Mouse (Mus musculus) forebrain, embryonic 10.5 days (tissue): Measurements from ENCODE around the gene Vps11. TPM values are rescaled to one million over a fixed set of nuclear protein-coding genes. Genes with fewer than 3 reads are reported as not detected.
"Not testable (repeated sequence)": the region's sequence is repeated elsewhere in the genome, so short reads cannot be mapped to it uniquely, and the experiment has no call there.

Source experiments
- DNase-seq: peaks from one replicate; pipeline ENCODE4 v3.0.0-alpha.2; 2017; ENCODE audit warnings: low spot score; ENCODE audit errors: extremely low spot score
- H3K27ac ChIP-seq: fragments of 300-500 bp; sonication (generic); 2 replicates; pipeline ENCODE4 v1.5.1; 2016; ENCODE audit warnings: mild to moderate bottlenecking
- H3K27me3 ChIP-seq: fragments of 300-500 bp; sonication (generic); 2 replicates; pipeline ENCODE4 v1.6.1; 2016; ENCODE audit warnings: mild to moderate bottlenecking; ENCODE audit not compliant: poor library complexity, severe bottlenecking
- H3K36me3 ChIP-seq: fragments of 300-500 bp; sonication (generic); replicated peaks from 2 replicates; pipeline ENCODE4 v1.6.1; 2016; ENCODE audit warnings: mild to moderate bottlenecking, moderate library complexity
- H3K4me1 ChIP-seq: fragments of 300-500 bp; sonication (generic); 2 replicates; pipeline ENCODE4 v1.6.1; 2016
- H3K4me3 ChIP-seq: fragments of 300-500 bp; sonication (generic); 2 replicates; pipeline ENCODE4 v1.5.1; 2016; ENCODE audit warnings: mild to moderate bottlenecking, moderate library complexity
- H3K9me3 ChIP-seq: fragments of 300-500 bp; sonication (generic); 2 replicates; pipeline ENCODE4 v1.6.1; 2016; ENCODE audit warnings: mild to moderate bottlenecking, moderate library complexity
- WGBS: fragments of 180-500 bp; shearing (Covaris S2); methylation state at CpG from one replicate; pipeline ENCODE4 v1.1.7; 2016; 5-methylcytosine and 5-hydroxymethylcytosine counted together
- polyA plus RNA-seq: library from polyadenylated mRNA; unstranded; fragments of >200 nt; fragmentation: Nextera tagmentation; extraction: Ambion mirVana; gene quantifications from 2 replicates; pipeline ENCODE4 v1.2.1, GENCODE M21; 2016

Gene Vps11
- polyA plus RNA-seq, result 29.0 and 32.3 TPM in 2 replicates

DNA sequence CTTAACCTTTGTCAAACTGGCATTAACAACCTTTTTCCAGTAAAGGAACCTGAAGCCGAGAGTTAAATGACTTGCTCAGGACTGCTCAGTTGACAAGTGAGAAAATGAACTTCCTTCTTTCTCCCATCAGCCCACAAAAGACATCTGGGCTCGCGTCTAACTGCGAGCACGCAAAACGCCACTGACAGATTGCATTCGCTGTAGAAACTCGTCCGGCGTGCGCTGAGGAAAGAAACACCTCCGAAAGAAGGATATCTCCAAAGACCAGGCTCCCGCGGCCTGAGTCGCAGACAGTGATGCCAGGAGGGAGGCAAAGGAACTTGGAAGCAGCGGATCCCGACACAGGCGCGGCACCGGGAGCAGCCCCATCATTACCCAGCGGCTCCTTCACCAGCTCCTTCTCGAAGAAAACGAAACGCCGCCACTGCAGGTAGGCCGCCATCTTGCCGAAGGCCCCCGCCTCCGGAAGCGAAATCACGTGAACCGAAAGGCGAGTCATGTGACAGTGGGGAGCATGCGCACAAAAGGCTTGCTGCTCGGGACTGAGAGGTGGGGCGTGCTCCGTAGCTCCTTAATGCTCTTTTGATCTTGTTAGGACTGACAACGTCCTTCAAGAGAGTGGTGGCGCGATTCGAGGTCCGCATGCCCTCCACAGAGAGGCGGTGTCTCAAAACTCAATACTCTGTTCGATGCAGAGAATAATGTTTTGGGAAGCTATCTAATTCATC is at the start of gene Vps11:
Gene Vps11, minus strand, starts transcription at position 481 of the 728 bp plus-strand sequence.
- peak within 1 kb of the TSS; percentile 83 for H3K27ac ChIP-seq
- H3K27me3 ChIP-seq, result no peaks in the 10 kb centered on the region
- WGBS, result under 1% methylated on average over 44 of the region's 44 CpGs

DNA sequence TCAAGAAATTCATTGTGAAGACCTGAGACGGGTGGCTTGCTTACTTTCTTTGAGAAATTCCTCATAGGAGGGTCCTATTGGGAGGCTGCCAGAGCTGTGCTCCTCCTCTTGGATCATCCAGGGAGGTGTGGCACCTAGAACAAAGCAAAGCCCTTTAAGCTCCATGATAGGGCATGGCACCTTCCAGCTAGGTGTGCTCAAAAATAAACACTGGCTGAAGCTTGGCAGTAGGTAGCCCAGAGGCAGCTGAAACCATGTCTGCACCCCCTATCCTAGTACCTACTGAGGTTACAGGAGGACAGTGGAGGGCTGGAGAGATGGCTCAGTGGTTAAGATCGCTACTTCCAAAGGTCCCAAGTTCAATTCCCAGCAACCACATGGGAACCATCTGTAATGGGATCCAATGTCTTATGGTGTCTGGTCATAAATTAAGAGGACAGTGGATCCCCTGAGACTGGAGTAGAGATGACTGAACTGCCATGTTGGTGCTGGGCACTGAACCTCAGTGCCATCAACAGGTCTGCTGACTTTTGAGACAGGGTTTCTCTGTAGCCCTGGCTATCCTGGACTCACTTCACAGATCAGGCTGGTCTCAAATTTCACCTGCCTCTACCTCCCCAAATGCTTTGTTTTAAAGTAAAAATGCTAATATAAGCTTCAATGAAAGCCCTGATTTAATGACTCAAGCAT is 49.3 kb upstream of the Vps11 start:
- Histone ChIP-seq H3K36me3 (peaks cover 73% of the 10 kb centered on the region), H3K4me3 (no peak overlapping the region)
- WGBS, result 82% methylated on average over 2 of the region's 2 CpGs

More for the DNA sequence above, at the start of gene Vps11:
- peak; percentile 97 for DNase-seq
- Histone ChIP-seq H3K36me3 (peaks cover 35% of the 10 kb centered on the region), H3K4me1 (peaks cover 8% of the 10 kb centered on the region), H3K9me3 (no peaks in the 10 kb centered on the region), H3K4me3 (peak within 1 kb of the TSS; percentile 89)

DNA sequence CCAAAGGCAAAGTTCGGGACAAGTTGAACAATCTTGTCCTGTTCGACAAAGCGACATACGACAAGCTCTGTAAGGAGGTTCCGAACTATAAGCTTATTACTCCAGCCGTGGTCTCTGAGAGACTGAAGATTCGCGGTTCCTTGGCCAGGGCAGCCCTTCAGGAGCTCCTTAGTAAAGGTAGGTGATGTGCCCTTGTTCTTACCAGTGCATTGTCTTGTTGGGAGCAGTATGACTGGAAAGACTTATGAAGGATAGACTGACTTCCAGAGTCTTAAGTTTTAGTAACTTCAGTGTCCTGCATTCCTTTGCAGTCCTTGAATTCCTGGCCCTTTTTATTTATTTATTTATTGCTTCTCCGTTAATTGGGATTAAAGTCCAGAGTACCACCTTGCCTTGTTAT is 47.2 kb upstream of the Vps11 start:
- H3K36me3 ChIP-seq, result peaks cover 75% of the 10 kb centered on the region
- H3K4me1 ChIP-seq, result peaks cover 26% of the 10 kb centered on the region
- H3K9me3 ChIP-seq, H3K27me3 ChIP-seq, DNase-seq: not testable (repeated sequence)
- peak overlapping the region; percentile 97; the same call in 1 of the 2 replicates for H3K27ac ChIP-seq
- WGBS, result 87% methylated on average over 9 of the region's 9 CpGs
- H3K4me3 ChIP-seq, result peak overlapping the region; percentile 92

More for the DNA sequence above, 49.3 kb upstream of the Vps11 start:
- DNase-seq, result no peak
- Histone ChIP-seq H3K9me3 (no peaks in the 10 kb centered on the region), H3K4me1 (peaks cover 22% of the 10 kb centered on the region), H3K27me3 (no peaks in the 10 kb centered on the region), H3K27ac (no peak overlapping the region)

DNA sequence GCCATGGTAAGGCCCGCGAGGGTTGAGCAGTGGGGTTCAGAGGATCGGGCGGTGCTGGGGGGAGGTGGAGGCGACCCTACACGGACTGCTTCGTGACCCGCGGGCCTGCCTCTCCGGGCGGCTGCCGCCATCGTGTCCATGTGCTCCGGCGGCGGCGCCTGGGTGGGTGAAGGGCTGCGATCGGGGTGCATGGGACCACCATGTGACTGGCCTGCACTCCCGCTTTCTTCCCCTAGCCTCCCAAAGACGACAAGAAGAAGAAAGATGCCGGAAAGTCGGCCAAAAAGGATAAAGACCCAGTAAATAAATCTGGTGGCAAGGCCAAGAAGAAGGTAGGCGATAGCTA is 46.3 kb upstream of the Vps11 start:
- Histone ChIP-seq H3K27ac (peak overlapping the region; percentile 97), H3K4me3 (peak overlapping the region; percentile 92), H3K4me1 (peaks cover 26% of the 10 kb centered on the region), H3K27me3 (no peaks in the 10 kb centered on the region), H3K36me3 (peaks cover 75% of the 10 kb centered on the region), H3K9me3 (no peaks in the 10 kb centered on the region)
- DNase-seq, result no peak
- WGBS, result under 1% methylated on average over 24 of the region's 24 CpGs

DNA sequence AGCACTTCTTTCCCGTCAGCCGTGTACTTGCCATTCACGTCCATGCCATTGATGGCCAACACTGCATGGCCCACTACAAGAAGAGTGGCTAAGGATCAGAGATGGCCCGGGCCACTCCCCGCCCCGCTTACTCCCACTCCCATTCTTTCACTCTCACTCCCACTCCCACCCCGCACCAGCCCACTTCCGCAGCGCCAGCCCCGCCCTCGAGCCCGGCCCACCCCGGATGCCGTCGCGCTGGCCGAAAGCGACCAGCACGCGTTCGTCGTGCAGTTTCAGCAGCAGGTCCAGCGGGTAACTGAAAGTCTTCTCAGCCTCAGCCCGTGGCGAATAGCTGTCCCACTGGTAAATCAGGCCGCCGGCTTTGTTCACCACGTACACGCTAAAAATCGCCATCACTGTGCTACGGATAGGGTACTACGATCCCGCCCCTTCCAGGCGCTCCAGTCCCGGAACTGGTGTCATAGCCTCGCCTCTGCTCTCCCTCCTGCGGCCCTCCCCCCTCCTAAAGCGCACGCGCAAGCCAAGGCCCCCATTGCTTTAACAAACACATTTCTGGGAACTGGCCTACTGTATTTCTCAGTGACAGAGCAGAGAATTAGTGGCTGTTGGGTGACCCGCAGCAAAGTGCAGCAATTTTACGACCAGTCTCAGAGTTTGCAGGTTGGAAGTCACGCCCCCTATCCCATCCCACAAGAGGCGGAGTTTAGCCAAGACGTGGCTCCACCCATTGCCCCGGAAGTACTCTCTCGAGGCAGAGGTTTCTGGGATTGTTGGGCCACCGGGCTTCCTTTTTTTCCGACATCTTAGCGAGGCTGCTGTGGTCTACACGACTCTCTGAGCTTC is 45.7 kb upstream of the Vps11 start, which contains the start of the genes Rps25 and Trappc4:
Gene Rps25, plus strand, starts transcription at position 234 of the 846 bp plus-strand sequence.
Gene Trappc4, minus strand, starts transcription at position 695 of the 846 bp plus-strand sequence.
- Histone ChIP-seq H3K27ac (peak within 1 kb of the TSS; percentile 97), H3K36me3 (peaks cover 75% of the 10 kb centered on the region), H3K4me1 (peaks cover 26% of the 10 kb centered on the region), H3K27me3 (no peaks in the 10 kb centered on the region), H3K4me3 (peak within 1 kb of the TSS; percentile 92), H3K9me3 (no peaks in the 10 kb centered on the region)
- WGBS, result under 1% methylated on average over 51 of the region's 51 CpGs
- DNase-seq, result peak; percentile 97

DNA sequence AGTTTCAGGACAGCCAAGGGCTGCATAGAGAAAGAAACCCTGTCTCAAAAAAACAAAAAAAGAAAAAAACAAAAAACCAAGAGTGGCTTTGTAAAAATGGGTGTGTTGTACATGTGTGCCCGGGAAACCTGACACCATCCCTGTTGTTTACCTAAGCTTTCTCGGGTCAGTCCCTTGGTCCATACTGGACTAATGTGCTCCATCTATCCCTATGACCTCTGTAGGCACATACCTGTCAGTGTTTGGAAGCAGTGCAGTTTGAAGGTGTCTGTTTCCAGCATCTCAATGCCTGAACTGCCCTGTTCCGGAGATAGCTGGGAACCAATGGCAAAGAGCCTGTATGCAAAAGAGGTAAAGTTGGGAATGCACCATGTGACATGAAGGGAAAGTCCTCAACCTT is 43.5 kb upstream of the Vps11 start:
- Histone ChIP-seq H3K4me3 (no peak overlapping the region), H3K4me1 (peaks cover 26% of the 10 kb centered on the region), H3K36me3 (peaks cover 75% of the 10 kb centered on the region), H3K27me3 (no peaks in the 10 kb centered on the region), H3K9me3 (no peaks in the 10 kb centered on the region), H3K27ac (no peak overlapping the region)
- DNase-seq, result no peak
- WGBS, result 83% methylated on average over 3 of the region's 3 CpGs

DNA sequence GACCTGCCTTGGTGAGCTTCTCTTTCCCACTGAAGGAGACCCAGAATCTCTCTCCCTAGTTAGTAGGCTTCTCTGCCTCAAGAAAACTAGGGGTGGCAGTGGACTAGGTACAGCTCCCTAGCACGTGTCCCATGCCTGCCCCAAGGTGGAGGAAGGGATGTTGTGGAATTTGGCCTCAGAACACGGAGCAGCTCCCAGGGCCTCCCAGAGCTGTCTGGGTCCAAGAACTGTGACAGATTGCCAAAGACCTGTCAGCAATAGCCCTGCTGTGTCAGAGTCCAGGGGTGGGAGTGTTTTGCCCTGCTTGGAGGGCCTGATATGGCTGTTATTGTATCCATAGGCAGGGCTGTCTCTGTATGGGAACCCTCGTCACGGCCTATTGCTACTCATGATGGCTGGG is 39.6 kb upstream of the Vps11 start:
- H3K36me3 ChIP-seq, result peaks cover 73% of the 10 kb centered on the region
- WGBS, result 90% methylated on average over 4 of the region's 4 CpGs

DNA sequence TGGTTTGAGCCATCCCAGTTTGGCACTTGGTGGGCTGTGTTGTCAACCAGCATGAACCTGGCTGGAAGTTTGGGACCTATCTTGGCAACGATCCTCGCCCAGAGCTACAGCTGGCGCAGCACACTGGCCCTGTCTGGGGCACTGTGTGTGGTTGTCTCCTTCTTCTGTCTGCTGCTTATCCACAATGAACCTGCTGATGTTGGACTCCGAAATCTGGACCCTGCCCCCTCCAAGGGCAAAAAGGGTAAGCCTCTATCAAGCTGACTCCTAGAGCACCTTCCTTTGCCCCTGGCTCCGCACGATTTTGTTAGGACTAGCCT is 38.3 kb upstream of the Vps11 start:
- Histone ChIP-seq H3K4me1 (peaks cover 37% of the 10 kb centered on the region), H3K4me3 (no peak overlapping the region), H3K36me3 (peaks cover 62% of the 10 kb centered on the region), H3K27ac (no peak overlapping the region), H3K9me3 (no peaks in the 10 kb centered on the region), H3K27me3 (no peaks in the 10 kb centered on the region)
- no peak for DNase-seq
- 94% methylated on average over 6 of the region's 6 CpGs for WGBS

More for the DNA sequence above, 39.6 kb upstream of the Vps11 start:
- H3K4me3 ChIP-seq, result no peak overlapping the region
- H3K27me3 ChIP-seq, result no peaks in the 10 kb centered on the region
- no peak overlapping the region for H3K27ac ChIP-seq
- DNase-seq, result no peak
- H3K4me1 ChIP-seq, result peaks cover 42% of the 10 kb centered on the region
- H3K9me3 ChIP-seq, result no peaks in the 10 kb centered on the region

DNA sequence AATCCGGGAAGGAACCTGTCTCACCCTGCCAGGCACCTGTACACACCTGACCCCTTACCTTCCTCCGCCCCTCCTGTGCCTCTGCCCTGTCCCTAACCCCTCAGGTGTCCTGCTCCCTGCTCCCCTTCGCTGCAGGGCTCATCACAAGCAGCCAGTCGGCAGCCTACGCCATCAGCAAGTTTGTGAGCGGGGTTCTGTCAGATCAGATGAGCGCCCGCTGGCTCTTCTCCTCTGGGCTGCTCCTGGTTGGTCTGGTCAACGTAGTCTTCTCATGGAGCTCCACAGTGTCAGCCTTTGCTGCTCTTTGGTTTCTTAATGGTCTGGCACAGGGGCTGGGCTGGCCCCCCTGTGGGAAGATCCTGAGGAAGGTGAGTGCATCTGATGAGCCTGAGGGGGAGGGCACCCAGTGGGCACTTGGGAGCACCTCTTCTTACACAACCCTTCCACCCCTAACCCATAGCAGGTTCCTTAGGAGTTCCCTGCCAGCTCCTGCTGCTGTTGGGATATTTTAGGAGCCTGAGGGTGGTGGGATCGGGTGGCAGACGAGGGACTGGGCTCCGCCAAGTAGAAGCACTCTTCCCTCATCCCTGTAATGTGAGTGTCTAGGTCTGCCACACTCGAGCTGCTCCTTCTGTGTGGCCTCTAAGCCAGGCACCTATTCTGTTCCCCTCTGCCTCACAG is 37.8 kb upstream of the Vps11 start:
- Histone ChIP-seq H3K27ac (no peak overlapping the region), H3K4me3 (peak overlapping the region; percentile 10; the same call in 1 of the 2 replicates), H3K9me3 (no peaks in the 10 kb centered on the region), H3K36me3 (peaks cover 57% of the 10 kb centered on the region), H3K27me3 (no peaks in the 10 kb centered on the region), H3K4me1 (peaks cover 37% of the 10 kb centered on the region)
- 84% methylated on average over 13 of the region's 13 CpGs for WGBS
- no peak for DNase-seq

DNA sequence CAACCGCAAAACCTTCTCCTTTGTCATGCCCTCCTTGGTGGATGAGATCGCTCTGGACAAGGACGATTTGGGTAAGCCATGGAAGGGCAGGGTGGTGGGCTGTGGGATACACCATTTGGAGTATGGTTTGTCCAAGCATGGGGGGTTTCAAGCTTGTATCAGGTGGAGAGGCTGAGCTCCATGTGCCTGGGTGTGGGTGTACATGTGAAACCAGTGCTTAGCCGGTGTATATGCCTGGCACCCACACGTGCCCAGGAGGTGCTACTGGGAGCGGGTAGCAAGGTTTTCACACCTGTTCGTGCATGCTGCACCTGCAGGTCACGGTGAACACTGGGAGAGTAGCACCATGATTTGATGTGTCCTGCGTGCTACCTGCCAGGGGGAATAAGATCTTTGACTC is 37.1 kb upstream of the Vps11 start:
- DNase-seq, result no peak
- H3K4me1 ChIP-seq, result peaks cover 37% of the 10 kb centered on the region
- 83% methylated on average over 9 of the region's 9 CpGs for WGBS
- H3K27ac ChIP-seq, result peak overlapping the region; percentile 91; the same call in 1 of the 2 replicates
- H3K27me3 ChIP-seq, result no peaks in the 10 kb centered on the region
- H3K36me3 ChIP-seq, result peaks cover 50% of the 10 kb centered on the region
- H3K9me3 ChIP-seq, result no peaks in the 10 kb centered on the region
- H3K4me3 ChIP-seq, result peak overlapping the region; percentile 84; the same call in 1 of the 2 replicates

DNA sequence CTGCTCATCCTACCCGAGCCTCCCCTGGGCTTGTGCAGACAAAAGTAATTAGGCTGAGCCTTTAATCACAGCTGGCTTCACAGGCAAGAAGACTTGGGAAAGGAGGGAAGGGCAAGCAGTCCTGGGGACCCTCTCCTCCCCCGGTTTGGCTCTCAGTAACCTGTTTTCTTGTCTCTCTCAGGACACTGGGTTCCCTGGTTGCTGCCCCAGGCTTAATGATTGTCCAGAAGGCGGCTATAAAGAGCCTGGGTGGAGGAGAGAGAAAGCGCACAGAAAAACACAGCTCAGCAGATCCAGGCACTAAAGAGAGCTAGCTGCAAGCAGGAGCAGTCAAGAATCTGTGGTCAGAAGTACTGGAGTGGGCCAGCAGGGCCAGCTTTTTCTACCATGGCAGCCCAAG is 36.6 kb upstream of the Vps11 start:
- DNase-seq, result no peak
- Histone ChIP-seq H3K27me3 (no peaks in the 10 kb centered on the region), H3K4me3 (peak overlapping the region; percentile 84), H3K9me3 (no peaks in the 10 kb centered on the region), H3K36me3 (peaks cover 47% of the 10 kb centered on the region), H3K4me1 (peaks cover 37% of the 10 kb centered on the region), H3K27ac (peak overlapping the region; percentile 91)
- 18% methylated on average over 4 of the region's 4 CpGs for WGBS
